Mouse (Mus musculus): ENCODE measurements around the gene Gm9964. TPM values are rescaled to one million over a fixed set of nuclear protein-coding genes. Genes with fewer than 3 reads are reported as not detected.
"Not testable (repeated sequence)": the region's sequence is repeated elsewhere in the genome, so short reads cannot be mapped to it uniquely, and the experiment has no call there.

The Gm9964 gene
- total RNA-seq (2021), result not detected
- long read RNA-seq, experiment 1, result 0 reads
- long read RNA-seq, experiment 2, result 0 reads

GRCm38 (mm10) chr11:79296856-79297491, at the start of gene Gm9964:
Gm9964 (minus strand) TSS chr11:79296906.
- DNase-seq, result no peak

- peak; percentile 51 for DNase-seq
Measured at GRCm38 (mm10) chr11:79339808-79340781, 43.4 kb upstream of the Gm9964 start.

- peak; percentile 98 for DNase-seq
Measured at GRCm38 (mm10) chr11:79339234-79339807, 42.6 kb upstream of the Gm9964 start, which contains the start of gene Nf1. Nf1 (plus strand) TSS chr11:79339693.

- DNase-seq, result no peak
Measured at GRCm38 (mm10) chr11:79338621-79339020, 41.9 kb upstream of the Gm9964 start.

GRCm38 (mm10) chr11:79336722-79337267, 40.1 kb upstream of the Gm9964 start:
- DNase-seq, result no peak

- DNase-seq, result no peak
Measured at GRCm38 (mm10) chr11:79335077-79335476, 38.4 kb upstream of the Gm9964 start.

GRCm38 (mm10) chr11:79329585-79329984, 32.9 kb upstream of the Gm9964 start:
- no peak for DNase-seq

GRCm38 (mm10) chr11:79328060-79328459, 31.4 kb upstream of the Gm9964 start:
- DNase-seq, result no peak

GRCm38 (mm10) chr11:79327106-79327505, 30.4 kb upstream of the Gm9964 start:
- DNase-seq, result no peak

GRCm38 (mm10) chr11:79325663-79326062, 29.0 kb upstream of the Gm9964 start:
- DNase-seq, result no peak

- no peak for DNase-seq
Measured at GRCm38 (mm10) chr11:79323985-79324685, 27.4 kb upstream of the Gm9964 start.

GRCm38 (mm10) chr11:79319807-79320206, 23.1 kb upstream of the Gm9964 start:
- no peak for DNase-seq

GRCm38 (mm10) chr11:79316807-79317345, 20.2 kb upstream of the Gm9964 start:
- DNase-seq, result no peak

- DNase-seq, result no peak
Measured at GRCm38 (mm10) chr11:79310467-79310866, 13.8 kb upstream of the Gm9964 start.

GRCm38 (mm10) chr11:79307560-79308200, 11.0 kb upstream of the Gm9964 start:
- no peak for DNase-seq

GRCm38 (mm10) chr11:79306996-79307395, 10.3 kb upstream of the Gm9964 start:
- peak; percentile 28 for DNase-seq

- DNase-seq, result peak; percentile 60
Measured at GRCm38 (mm10) chr11:79306510-79306909, 9.8 kb upstream of the Gm9964 start.

GRCm38 (mm10) chr11:79305697-79306340, 9.1 kb upstream of the Gm9964 start:
- DNase-seq, result no peak

- not testable (repeated sequence) for DNase-seq
Measured at GRCm38 (mm10) chr11:79304245-79304644, 7.5 kb upstream of the Gm9964 start.

GRCm38 (mm10) chr11:79303109-79303508, 6.4 kb upstream of the Gm9964 start:
- no peak for DNase-seq

All from gastrocnemius, postnatal 10 days (tissue).